ENCODE assay signal across 8 mouse cellular contexts in genomic region chr12:35895875-35896763, GRCm38 (mm10). TPM values are rescaled to one million over a fixed set of nuclear protein-coding genes. Genes with fewer than 3 reads are reported as not detected.
DNase-seq lines count a peak whose midpoint lies in the region; ATAC-seq and TF ChIP-seq lines count a peak whose summit lies in the region.

No protein-coding gene starts in this region.

- H3K4me1 ChIP-seq in cerebellum, adult 2 months (ENCODE audit: control insufficient read depth, insufficient read depth, low read length) = no peaks in the 10 kb centered on the region
- no peaks in the 10 kb centered on the region for H3K4me1 ChIP-seq in forebrain, postnatal 0 days (ENCODE audit: insufficient read depth)
- peaks cover 54% of the 10 kb centered on the region for H3K4me1 ChIP-seq in midbrain, embryonic 10.5 days
- no peaks in the 10 kb centered on the region for H3K4me1 ChIP-seq in spleen, adult 2 months (ENCODE audit: control insufficient read depth, insufficient read depth, insufficient read length)

- no peak for TF ChIP-seq POLR2A in cerebellum, adult 2 months (IDR thresholded peaks at IDR 0.05; ENCODE audit: borderline replicate concordance, insufficient read depth, low read length)
- TF ChIP-seq POLR2A in spleen, adult 2 months (IDR thresholded peaks at IDR 0.05; ENCODE audit: low read depth, low read length) = no peak

- H3K27ac ChIP-seq in cerebellum, adult 2 months (ENCODE audit: insufficient read depth, low read length) = no peak overlapping the region
- peak overlapping the region; percentile 66 for H3K27ac ChIP-seq in forebrain, postnatal 0 days (ENCODE audit: low read depth, low read length)
- peak overlapping the region; percentile 85 for H3K27ac ChIP-seq in midbrain, embryonic 10.5 days (replicated peaks)
- H3K27ac ChIP-seq in spleen, adult 2 months (ENCODE audit: insufficient read depth, low read length) = no peak overlapping the region

- H3K4me3 ChIP-seq in cerebellum, adult 2 months (replicated peaks; ENCODE audit: insufficient read depth, low read depth, low read length) = peak overlapping the region; percentile 47
- H3K4me3 ChIP-seq in forebrain, postnatal 0 days (ENCODE audit: low read depth, low read length) = peak overlapping the region; percentile 41
- H3K4me3 ChIP-seq in midbrain, embryonic 10.5 days = peak overlapping the region; percentile 49
- H3K4me3 ChIP-seq in spleen, adult 2 months (ENCODE audit: extremely low read depth, insufficient read depth, insufficient read length) = no peak overlapping the region; the same call in 1 of the 2 replicates

- peak; percentile 72 for ATAC-seq in forebrain, postnatal 0 days

- H3K9ac ChIP-seq in forebrain, postnatal 0 days = peak overlapping the region; percentile 53

- H3K9me3 ChIP-seq in forebrain, postnatal 0 days (ENCODE audit: low read length) = no peaks in the 10 kb centered on the region
- no peaks in the 10 kb centered on the region for H3K9me3 ChIP-seq in midbrain, embryonic 10.5 days (replicated peaks)

- H3K27me3 ChIP-seq in cerebellum, adult 2 months (ENCODE audit: control insufficient read depth, insufficient read depth, low read length) = no peaks in the 10 kb centered on the region
- H3K27me3 ChIP-seq in forebrain, postnatal 0 days (ENCODE audit: insufficient read depth, low read length) = no peaks in the 10 kb centered on the region
- no peaks in the 10 kb centered on the region for H3K27me3 ChIP-seq in midbrain, embryonic 10.5 days (ENCODE audit: low read depth, poor library complexity, severe bottlenecking)
- no peaks in the 10 kb centered on the region for H3K27me3 ChIP-seq in spleen, adult 2 months (ENCODE audit: control insufficient read depth, insufficient read depth, low read length)

- no peaks in the 10 kb centered on the region for H3K36me3 ChIP-seq in forebrain, postnatal 0 days (ENCODE audit: insufficient read depth)
- no peaks in the 10 kb centered on the region for H3K36me3 ChIP-seq in midbrain, embryonic 10.5 days
- no peaks in the 10 kb centered on the region for H3K36me3 ChIP-seq in spleen, adult 2 months (ENCODE audit: control insufficient read depth, insufficient read depth, low read length)

- intact Hi-C loops in left cerebral cortex, postnatal 4 days (cut with DNase I) = loop anchor here (5.0 to 10.0 kb wide), 3 partner anchors 146 to 769 kb away; partner anchors contain the start of gene Tspan13

- 13% methylated on average over 20 of the region's 20 CpGs for WGBS in cerebellum, adult 2 months
- WGBS in forebrain, postnatal 0 days = 16% methylated on average over 20 of the region's 20 CpGs
- 24% methylated on average over 20 of the region's 20 CpGs for WGBS in midbrain, embryonic 10.5 days
- 36% methylated on average over 20 of the region's 20 CpGs for WGBS in spleen, adult 2 months

- H3K4me2 ChIP-seq in forebrain, postnatal 0 days (ENCODE audit: low read depth) = peak overlapping the region; percentile 51

- peak; percentile 70 to 75 for DNase-seq in left cerebral cortex, adult 18-20 months (ENCODE audit: low spot score in 2 of 2)
- DNase-seq in left cerebral cortex, adult 8-10 months (ENCODE audit: low spot score in 2 of 2) = no peak
- peak; percentile 45 to 54 for DNase-seq in cerebellum, adult 2 months
- peak; percentile 93 for DNase-seq in forebrain, postnatal 0 days
- peak; percentile 54 for DNase-seq in hindlimb bud, embryonic 11.5 days (ENCODE audit: extremely low spot score, low read depth, low spot score)
- peak; percentile 75 for DNase-seq in left cerebral cortex, postnatal 4 days
- DNase-seq in midbrain, embryonic 10.5 days (ENCODE audit: low spot score) = peak; percentile 58
- DNase-seq in spleen, adult 2 months (ENCODE audit: low read depth in 1 of 2, low spot score in 2 of 2) = peak; percentile 21 to 36

- TF ChIP-seq CTCF in cerebellum, adult 2 months (IDR thresholded peaks at IDR 0.05; ENCODE audit: borderline replicate concordance, insufficient read depth, low read depth, low read length) = peak; percentile 13; the same call in 1 of the 2 replicates
- peak; percentile 84 for TF ChIP-seq CTCF in forebrain, postnatal 0 days (IDR thresholded peaks at IDR 0.05; ENCODE audit: low read depth)
- no peak for TF ChIP-seq CTCF in spleen, adult 2 months (IDR thresholded peaks at IDR 0.05; ENCODE audit: extremely low read depth, insufficient read depth, insufficient read length, insufficient replicate concordance)

RNA-seq across cellular contexts. Expression of gene Agr3, which starts 29.3 kb away (rescaled TPM):
- not detected for total RNA-seq in left cerebral cortex, adult 18-20 months (2021)
- total RNA-seq in left cerebral cortex, adult 8-10 months (2022) = not detected
- not detected in 2 replicates for polyA plus RNA-seq in cerebellum, adult 2 months (2012; rRNA removed)
- total RNA-seq in forebrain, postnatal 0 days (2014; rRNA removed) = not detected in 2 replicates
- polyA plus RNA-seq in forebrain, postnatal 0 days (2015; fragmentation: Nextera tagmentation; extraction: Ambion mirVana) = not detected in 2 replicates
- not detected for total RNA-seq in left cerebral cortex, postnatal 4 days (2021)
- polyA plus RNA-seq in midbrain, embryonic 10.5 days (2016; fragmentation: Nextera tagmentation; extraction: Ambion mirVana) = not detected in 2 replicates
- not detected in 2 replicates for polyA plus RNA-seq in spleen, adult 2 months (2012; rRNA removed)

Comparison
In these comparisons a context has a peak if more than half of its experiments do, and no peak if none do; other contexts are left out.
1. DNase-seq: peak in left cerebral cortex, adult 18-20 months (2 of 2), cerebellum, adult 2 months (2 of 2), forebrain, postnatal 0 days (single experiment), hindlimb bud, embryonic 11.5 days (single experiment), left cerebral cortex, postnatal 4 days (single experiment), midbrain, embryonic 10.5 days (single experiment) and spleen, adult 2 months (2 of 2); none in left cerebral cortex, adult 8-10 months (0 of 2).
2. H3K27ac ChIP-seq: peak in forebrain, postnatal 0 days (single experiment) and midbrain, embryonic 10.5 days (single experiment); none in cerebellum, adult 2 months (single experiment) and spleen, adult 2 months (single experiment).